Mouse (Mus musculus) liver, embryonic 14.5 days (tissue): Measurements from ENCODE around the gene Zcchc2.

Experiments
- CTCF ChIP-seq: IDR thresholded peaks from 2 replicates; pipeline ENCODE4 v1.5.1; 2016; ENCODE audit warnings: antibody characterized with exemption, low read depth, control low read depth
- EP300 ChIP-seq: IDR thresholded peaks from 2 replicates; pipeline ENCODE4 v1.6.1; 2016; ENCODE audit warnings: antibody characterized with exemption, low read depth

- no peak for TF ChIP-seq CTCF
- no peak for TF ChIP-seq EP300
Observed at GRCm38 (mm10) chr1:106019854-106020253, 29.6 kb downstream of the Zcchc2 start.
